In the genomic region with DNA sequence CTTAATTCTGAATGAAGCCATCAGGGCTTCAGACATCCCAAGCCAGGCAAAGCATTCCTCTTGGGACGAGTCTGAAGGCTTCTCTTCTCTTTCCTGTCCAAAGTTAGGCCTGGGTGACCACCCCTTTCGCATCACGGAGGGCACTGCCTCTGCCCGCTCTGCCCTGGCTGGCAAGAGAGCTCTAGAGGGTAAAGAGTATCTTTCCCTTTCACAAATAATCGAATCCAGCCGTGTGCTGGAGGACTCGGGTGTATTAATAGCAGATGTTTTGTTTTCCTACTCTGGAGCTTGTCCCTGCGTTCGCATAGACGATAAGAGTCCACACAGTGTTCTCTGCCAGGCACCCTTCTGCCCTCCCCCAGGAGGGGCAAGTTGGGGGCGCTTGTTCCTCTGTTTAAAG, we compare ENCODE assay signal across 10 mouse cellular contexts. TPM values are rescaled to one million over a fixed set of nuclear protein-coding genes. Genes with fewer than 3 reads are reported as not detected.
DNase-seq lines count a peak whose midpoint lies in the region; ATAC-seq lines count a peak whose summit lies in the region.
"Had no signal": no experiment of that assay in that cellular context is flagged by ENCODE, and none has a peak within 500 bp of the region (broad histone marks: within the 10 kb centered on the region; RNA-seq: fewer than 3 reads in every experiment).

No protein-coding gene starts in this region.

- no peaks in the 10 kb centered on the region for H3K36me3 ChIP-seq in kidney, embryonic 15.5 days
- H3K36me3 ChIP-seq in embryonic facial prominence, embryonic 13.5 days, result no peaks in the 10 kb centered on the region
- H3K36me3 ChIP-seq in heart, embryonic 16.5 days (ENCODE audit: control insufficient read depth, insufficient read depth), result no peaks in the 10 kb centered on the region
- H3K36me3 ChIP-seq in liver, embryonic 13.5 days, result no peaks in the 10 kb centered on the region
- no peaks in the 10 kb centered on the region for H3K36me3 ChIP-seq in forebrain, embryonic 11.5 days (ENCODE audit: control insufficient read depth, insufficient read depth, low read length)

- 0 out of 2 replicates have a peak overlapping the region, but pooled peaks have one; percentile 6 for H3K9ac ChIP-seq in kidney, embryonic 15.5 days
- H3K9ac ChIP-seq in embryonic facial prominence, embryonic 13.5 days, result peak overlapping the region; percentile 61
- H3K9ac ChIP-seq in heart, embryonic 16.5 days (ENCODE audit: low read length), result peak overlapping the region; percentile 52
- no peak overlapping the region for H3K9ac ChIP-seq in liver, embryonic 13.5 days
- H3K9ac ChIP-seq in forebrain, embryonic 11.5 days (ENCODE audit: low read length), result no peak overlapping the region

- peak overlapping the region; percentile 5; the same call in 1 of the 2 replicates for H3K4me2 ChIP-seq in kidney, embryonic 15.5 days
- H3K4me2 ChIP-seq in embryonic facial prominence, embryonic 13.5 days, result peak overlapping the region; percentile 55
- H3K4me2 ChIP-seq in heart, embryonic 16.5 days (ENCODE audit: low read depth, low read length), result peak overlapping the region; percentile 24
- H3K4me2 ChIP-seq in liver, embryonic 13.5 days, result peak overlapping the region; percentile 21; the same call in 1 of the 2 replicates
- H3K4me2 ChIP-seq in forebrain, embryonic 11.5 days (ENCODE audit: low read depth, low read length, severe bottlenecking), result no peak overlapping the region

- no peak overlapping the region for H3K4me3 ChIP-seq in kidney, embryonic 15.5 days (replicated peaks)
- peak overlapping the region; percentile 28 for H3K4me3 ChIP-seq in embryonic facial prominence, embryonic 13.5 days
- no peak overlapping the region; the same call in 1 of the 2 replicates for H3K4me3 ChIP-seq in heart, embryonic 16.5 days (ENCODE audit: low read length)
- no peak overlapping the region for H3K4me3 ChIP-seq in liver, embryonic 13.5 days (replicated peaks)
- no peak overlapping the region for H3K4me3 ChIP-seq in forebrain, embryonic 11.5 days (ENCODE audit: low read depth, low read length)

- peaks cover 63% of the 10 kb centered on the region for H3K4me1 ChIP-seq in kidney, embryonic 15.5 days
- peaks cover 43% of the 10 kb centered on the region for H3K4me1 ChIP-seq in embryonic facial prominence, embryonic 13.5 days
- peaks cover 66% of the 10 kb centered on the region for H3K4me1 ChIP-seq in heart, embryonic 16.5 days (ENCODE audit: control insufficient read depth, insufficient read depth, low read length)
- H3K4me1 ChIP-seq in liver, embryonic 13.5 days (replicated peaks), result peaks cover 46% of the 10 kb centered on the region
- no peaks in the 10 kb centered on the region for H3K4me1 ChIP-seq in forebrain, embryonic 11.5 days (replicated peaks; ENCODE audit: control insufficient read depth, insufficient read depth, low read length)

- 36% methylated on average over 11 of the region's 11 CpGs for WGBS in kidney, embryonic 15.5 days
- 14% methylated on average over 11 of the region's 11 CpGs for WGBS in embryonic facial prominence, embryonic 13.5 days
- 18% methylated on average over 11 of the region's 11 CpGs for WGBS in heart, embryonic 16.5 days
- WGBS in liver, embryonic 13.5 days (ENCODE audit: insufficient replicate concordance), result 53% methylated on average over 11 of the region's 11 CpGs
- WGBS in forebrain, embryonic 11.5 days, result 67% methylated on average over 11 of the region's 11 CpGs

- no peaks in the 10 kb centered on the region for H3K9me3 ChIP-seq in kidney, embryonic 15.5 days (replicated peaks)
- H3K9me3 ChIP-seq in embryonic facial prominence, embryonic 13.5 days, result no peaks in the 10 kb centered on the region
- H3K9me3 ChIP-seq in heart, embryonic 16.5 days (replicated peaks; ENCODE audit: control insufficient read depth, low read length), result no peaks in the 10 kb centered on the region
- no peaks in the 10 kb centered on the region for H3K9me3 ChIP-seq in liver, embryonic 13.5 days (replicated peaks)
- H3K9me3 ChIP-seq in forebrain, embryonic 11.5 days (ENCODE audit: control insufficient read depth, low read length), result no peaks in the 10 kb centered on the region

- peak overlapping the region; percentile 64 for H3K27ac ChIP-seq in kidney, embryonic 15.5 days
- H3K27ac ChIP-seq in embryonic facial prominence, embryonic 13.5 days, result peak overlapping the region; percentile 94
- H3K27ac ChIP-seq in heart, embryonic 16.5 days (ENCODE audit: low read length), result peak overlapping the region; percentile 84
- H3K27ac ChIP-seq in liver, embryonic 13.5 days, result peak overlapping the region; percentile 8; the same call in 1 of the 2 replicates
- H3K27ac ChIP-seq in forebrain, embryonic 11.5 days (ENCODE audit: low read depth, low read length), result no peak overlapping the region

- no peaks in the 10 kb centered on the region for H3K27me3 ChIP-seq in kidney, embryonic 15.5 days
- no peaks in the 10 kb centered on the region for H3K27me3 ChIP-seq in embryonic facial prominence, embryonic 13.5 days
- no peaks in the 10 kb centered on the region for H3K27me3 ChIP-seq in heart, embryonic 16.5 days (ENCODE audit: control insufficient read depth, insufficient read depth, low read length)
- no peaks in the 10 kb centered on the region for H3K27me3 ChIP-seq in liver, embryonic 13.5 days
- no peaks in the 10 kb centered on the region for H3K27me3 ChIP-seq in forebrain, embryonic 11.5 days (ENCODE audit: control insufficient read depth, insufficient read depth, low read length)

- no peak for DNase-seq in kidney, adult 9 months
- DNase-seq in liver, embryonic 13.5 days, result no peak
- DNase-seq in adrenal gland, postnatal 14 days, result no peak
- no peak for DNase-seq in forebrain, embryonic 11.5 days (ENCODE audit: low spot score)
- DNase-seq: adrenal gland, postnatal 36 days; cerebellum, postnatal 25 days had no signal

- no peak for ATAC-seq in kidney, embryonic 15.5 days (replicated peaks; ENCODE audit: low FRiP score)
- no peak; the same call in 1 of the 2 replicates for ATAC-seq in embryonic facial prominence, embryonic 13.5 days (ENCODE audit: insufficient number of reproducible peaks, insufficient read depth, low FRiP score, low TSS enrichment, low read depth)
- peak; percentile 45 for ATAC-seq in heart, embryonic 16.5 days (replicated peaks; ENCODE audit: extremely low read depth, insufficient read depth, low FRiP score)
- ATAC-seq in liver, embryonic 13.5 days (ENCODE audit: low read depth), result no peak
- no peak for ATAC-seq in forebrain, embryonic 11.5 days (replicated peaks; ENCODE audit: low FRiP score)
- ATAC-seq in frontal cortex, adult (ENCODE audit: low TSS enrichment), result no peak

RNA-seq across cellular contexts. Expression of a gene that starts 25.7 kb away (rescaled TPM):
- 37.3 and 37.8 TPM in 2 replicates for polyA plus RNA-seq in kidney, embryonic 15.5 days (2015; fragmentation: Nextera tagmentation; extraction: Ambion mirVana)
- polyA plus RNA-seq in embryonic facial prominence, embryonic 13.5 days (2015; fragmentation: Nextera tagmentation; extraction: Ambion mirVana), result 26.8 and 28.3 TPM in 2 replicates
- 306 and 316 TPM in 2 replicates for polyA plus RNA-seq in heart, embryonic 16.5 days (2015; fragmentation: Nextera tagmentation; extraction: Ambion mirVana)
- polyA plus RNA-seq in liver, embryonic 13.5 days (2015; fragmentation: Nextera tagmentation; extraction: Ambion mirVana), result 14.1 and 17.1 TPM in 2 replicates
- 212 and 220 TPM in 2 replicates for total RNA-seq in adrenal gland, postnatal 14 days (2021)
- polyA plus RNA-seq in forebrain, embryonic 11.5 days (2014; fragmentation: Nextera tagmentation; extraction: Ambion mirVana), result 58.7 and 60.6 TPM in 2 replicates

Comparison
In these comparisons a context has a peak if more than half of its experiments do, and no peak if none do; other contexts are left out.
1. H3K9ac ChIP-seq: peak in kidney, embryonic 15.5 days (single experiment), embryonic facial prominence, embryonic 13.5 days (single experiment) and heart, embryonic 16.5 days (single experiment); none in liver, embryonic 13.5 days (single experiment) and forebrain, embryonic 11.5 days (single experiment).